Mouse (Mus musculus): ENCODE data around the gene Tbx1.

GRCm38 (mm10) chr16:18555235-18555935, 35.1 kb downstream of the Tbx1 start:
- TF ChIP-seq POLR2A (IDR thresholded peaks at IDR 0.05; ENCODE audit: low read depth, low read length) (no peak), CTCF (IDR thresholded peaks at IDR 0.05; ENCODE audit: borderline replicate concordance, insufficient read depth, low read length) (no peak)

Data from embryonic fibroblast, embryonic 13.5 days (primary cell).